Comparison of ENCODE assay signal across 8 mouse cellular contexts in the genomic region with DNA sequence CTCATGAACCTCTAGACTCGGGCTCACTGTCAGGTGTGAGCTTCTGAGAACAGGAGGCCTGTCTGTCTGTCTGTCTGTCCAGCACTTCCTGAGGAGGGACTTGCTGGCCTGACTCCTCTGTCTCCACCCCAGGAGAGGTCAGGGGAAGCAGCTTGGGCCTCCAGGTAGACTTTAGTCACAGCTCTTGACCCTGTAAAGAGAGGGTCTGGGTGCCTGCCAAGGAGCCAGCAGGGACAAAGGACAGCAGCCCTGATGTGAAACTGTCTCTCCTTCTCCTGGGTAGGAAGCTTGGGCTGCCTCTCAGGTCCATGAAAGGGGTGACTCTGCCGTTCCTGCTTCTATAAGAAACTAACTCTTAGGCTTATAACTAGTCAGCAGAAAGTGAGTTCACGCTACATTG.
DNase-seq lines count a peak whose midpoint lies in the region; ATAC-seq and TF ChIP-seq lines count a peak whose summit lies in the region.

No protein-coding gene starts in this region.

- 0 out of 2 replicates have a peak overlapping the region, but pooled peaks have one; percentile 47 for H3K9ac ChIP-seq in neural tube, embryonic 13.5 days

- peaks cover 10% of the 10 kb centered on the region for H3K4me1 ChIP-seq in embryonic fibroblast, embryonic 13.5 days (ENCODE audit: control insufficient read depth, insufficient read depth, low read length)
- peaks cover 69% of the 10 kb centered on the region for H3K4me1 ChIP-seq in neural tube, embryonic 13.5 days (replicated peaks)

- TF ChIP-seq CTCF in embryonic fibroblast, embryonic 13.5 days (IDR thresholded peaks at IDR 0.05; ENCODE audit: borderline replicate concordance, insufficient read depth, low read length), result no peak

- no peak overlapping the region for H3K4me3 ChIP-seq in embryonic fibroblast, embryonic 13.5 days (ENCODE audit: insufficient read depth, low read length)
- no peak overlapping the region for H3K4me3 ChIP-seq in neural tube, embryonic 13.5 days

- no peak overlapping the region for H3K4me2 ChIP-seq in neural tube, embryonic 13.5 days

- H3K27me3 ChIP-seq in neural tube, embryonic 13.5 days, result no peaks in the 10 kb centered on the region

- peak; percentile 21 for DNase-seq in lung, postnatal 25 days (ENCODE audit: low spot score)
- no peak for DNase-seq in lung, postnatal 36 days
- peak; percentile 87 for DNase-seq in kidney, adult 9 months
- no peak for DNase-seq in cerebellum, adult 11-12 months
- DNase-seq in retina, embryonic 14.5 days (ENCODE audit: low spot score), result no peak
- DNase-seq in MN1 (ENCODE audit: low spot score), result no peak

- no peak for ATAC-seq in neural tube, embryonic 13.5 days (ENCODE audit: low read depth)

- peak overlapping the region; percentile 67 for H3K27ac ChIP-seq in embryonic fibroblast, embryonic 13.5 days (ENCODE audit: insufficient read depth, low read length)
- peak overlapping the region; percentile 88 for H3K27ac ChIP-seq in neural tube, embryonic 13.5 days (replicated peaks)

- WGBS in neural tube, embryonic 13.5 days, result 65% methylated on average over 3 of the region's 3 CpGs

- TF ChIP-seq POLR2A in embryonic fibroblast, embryonic 13.5 days (IDR thresholded peaks at IDR 0.05; ENCODE audit: low read depth, low read length), result no peak

- H3K9me3 ChIP-seq in neural tube, embryonic 13.5 days, result no peaks in the 10 kb centered on the region

- H3K36me3 ChIP-seq in neural tube, embryonic 13.5 days, result no peaks in the 10 kb centered on the region

Comparison
In these comparisons a context has a peak if more than half of its experiments do, and no peak if none do; other contexts are left out.
1. DNase-seq: peak in lung, postnatal 25 days (single experiment) and kidney, adult 9 months (single experiment); none in lung, postnatal 36 days (single experiment), cerebellum, adult 11-12 months (single experiment), retina, embryonic 14.5 days (single experiment) and MN1 (single experiment).